Mouse (Mus musculus): ENCODE data around the gene Rdh12.

The Rdh12 gene

DNA sequence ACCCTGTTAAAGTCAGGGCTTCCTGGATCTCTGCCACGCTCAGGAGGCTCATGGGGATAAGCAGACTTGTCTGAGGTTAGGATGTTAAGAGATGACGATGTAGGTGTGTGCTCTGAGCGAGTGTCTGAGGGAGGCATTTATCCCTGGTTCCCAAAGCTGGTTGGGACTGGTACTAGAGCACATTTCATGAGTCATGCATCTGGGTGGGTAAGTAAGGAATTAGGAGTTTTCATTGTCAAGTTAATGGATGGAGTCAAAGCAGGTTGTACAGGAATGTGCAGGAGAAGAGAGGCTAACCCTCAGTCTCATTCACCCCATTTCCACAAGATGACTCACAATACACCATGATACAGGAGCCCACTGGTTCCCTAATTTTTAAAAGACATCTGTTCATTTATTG is 39.4 kb downstream of the Rdh12 start:
- no peak for DNase-seq (ENCODE audit: inconsistent age in 2 of 2, low spot score in 1 of 2)

DNA sequence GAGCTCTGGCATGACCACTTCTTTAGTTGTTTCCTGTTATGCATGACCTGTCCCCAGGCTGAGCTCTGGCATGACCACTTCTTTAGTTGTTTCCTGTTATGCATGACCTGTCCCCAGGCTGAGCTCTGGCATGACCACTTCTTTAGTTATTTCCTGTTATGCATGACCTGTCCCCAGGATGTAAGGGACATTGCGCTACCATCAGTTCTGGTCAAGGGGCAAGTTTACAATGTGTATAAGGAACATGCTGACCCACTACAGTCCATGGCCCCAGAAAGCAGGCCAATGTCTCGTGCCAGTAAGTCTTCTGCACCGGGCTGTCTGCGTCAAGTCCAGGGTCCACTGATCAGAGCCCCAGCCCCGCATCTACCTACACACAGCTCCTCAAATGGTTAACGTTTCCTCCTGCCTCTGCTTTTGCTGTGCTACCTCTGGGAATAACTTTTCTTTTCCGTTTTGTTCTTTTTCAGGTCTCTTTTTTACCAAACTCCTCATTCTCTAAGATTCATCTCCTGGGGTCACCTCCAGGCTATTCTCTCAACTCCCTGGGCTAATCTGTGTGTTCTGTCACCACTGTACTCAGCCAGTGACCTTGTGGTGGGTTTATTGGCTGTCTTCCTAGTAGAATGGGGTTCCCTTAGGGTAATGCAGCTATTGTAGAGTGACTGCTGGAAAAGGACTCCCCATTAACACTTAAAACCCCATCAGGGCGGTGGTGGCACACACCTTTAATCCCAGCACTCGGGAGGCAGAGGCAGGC is 44.8 kb downstream of the Rdh12 start:
- no peak for DNase-seq (ENCODE audit: inconsistent age in 2 of 2, low spot score in 1 of 2)

DNA sequence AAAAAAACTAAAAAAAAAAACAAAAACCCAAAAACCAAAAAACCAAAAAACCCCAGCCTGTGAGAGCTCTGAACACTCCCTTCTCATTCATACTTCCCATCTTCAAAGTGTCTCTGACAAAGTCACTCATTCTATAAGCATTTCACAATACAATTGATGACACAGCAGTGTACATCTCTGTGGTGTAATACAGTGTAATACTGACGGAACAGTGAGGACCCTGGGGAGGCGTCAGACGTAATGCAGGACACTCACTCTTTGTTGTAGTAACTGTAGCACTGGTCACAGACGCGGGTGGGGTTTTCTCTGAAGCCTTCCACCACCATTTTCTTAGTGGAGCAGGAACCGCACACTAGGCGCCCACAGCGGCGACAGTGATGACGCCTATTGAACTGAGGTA is 46.3 kb downstream of the Rdh12 start:
- no peak for DNase-seq (ENCODE audit: inconsistent age in 2 of 2, low spot score in 1 of 2)

DNA sequence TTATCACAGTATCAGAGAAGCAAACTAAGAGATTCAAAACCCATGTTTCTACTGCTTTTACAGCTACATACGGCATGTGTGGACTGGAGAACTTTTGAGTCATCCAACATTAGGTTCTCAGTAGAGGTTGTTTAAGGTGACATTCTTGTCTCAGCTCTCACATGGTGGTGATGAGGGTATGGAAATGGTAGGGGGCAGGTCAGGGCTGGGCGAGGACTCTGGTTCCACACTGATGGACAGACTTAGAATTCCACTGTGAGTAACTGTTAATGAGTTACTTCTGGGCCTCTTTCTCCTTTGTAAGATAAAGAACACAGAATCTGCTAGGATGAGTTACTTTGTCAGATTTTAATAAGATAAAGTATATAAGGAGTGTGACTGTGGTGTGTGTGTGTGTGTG is 51.4 kb downstream of the Rdh12 start:
- no peak for DNase-seq (ENCODE audit: inconsistent age in 2 of 2, low spot score in 1 of 2)

DNA sequence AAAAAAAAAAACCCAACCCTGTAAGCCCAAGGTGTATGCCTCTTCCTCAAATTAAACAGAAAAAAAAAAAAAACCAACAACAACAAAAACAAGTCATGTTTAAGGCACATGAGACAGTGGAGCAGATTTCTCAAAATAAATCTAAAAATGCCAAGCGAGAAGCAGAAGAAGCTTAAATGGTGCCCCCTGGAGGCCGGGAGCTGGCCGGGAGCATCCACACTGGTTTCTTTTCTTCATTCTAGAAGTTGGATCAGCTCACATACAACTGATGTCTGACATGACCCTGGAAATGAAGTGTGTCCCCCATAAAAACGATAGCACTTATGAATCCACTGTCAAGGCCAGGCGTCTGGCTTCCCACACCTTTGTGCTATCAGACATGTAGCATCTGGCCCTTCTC is 52.3 kb downstream of the Rdh12 start:
- DNase-seq (ENCODE audit: inconsistent age in 2 of 2, low spot score in 1 of 2) = peak in 1 of 2 experiments; percentile 40
